Mouse (Mus musculus) midbrain, embryonic 10.5 days (tissue): ENCODE data around the gene Mfsd5. TPM values are rescaled to one million over a fixed set of nuclear protein-coding genes. Genes with fewer than 3 reads are reported as not detected.
A peak's percentile ranks its signal among the peaks of the same experiment; 100 is the strongest.

ENCODE experiments used
- DNase-seq: peaks from one replicate; pipeline ENCODE4 v3.0.0-alpha.2; 2017; ENCODE audit warnings: low spot score
- H3K27ac ChIP-seq: fragments of 300-500 bp; sonication (generic); replicated peaks from 2 replicates; pipeline ENCODE4 v1.5.1; 2016; ENCODE audit warnings: mild to moderate bottlenecking
- H3K27me3 ChIP-seq: fragments of 300-500 bp; sonication (generic); 2 replicates; pipeline ENCODE4 v1.6.1; 2016; ENCODE audit warnings: low read depth, mild to moderate bottlenecking; ENCODE audit not compliant: poor library complexity, severe bottlenecking
- H3K36me3 ChIP-seq: fragments of 300-500 bp; sonication (generic); 2 replicates; pipeline ENCODE4 v1.6.1; 2016; ENCODE audit warnings: mild to moderate bottlenecking, moderate library complexity
- H3K4me1 ChIP-seq: fragments of 300-500 bp; sonication (generic); 2 replicates; pipeline ENCODE4 v1.6.1; 2016
- H3K4me3 ChIP-seq: fragments of 300-500 bp; sonication (generic); 2 replicates; pipeline ENCODE4 v1.5.1; 2016; ENCODE audit warnings: mild to moderate bottlenecking, moderate library complexity
- H3K9me3 ChIP-seq: fragments of 300-500 bp; sonication (generic); replicated peaks from 2 replicates; pipeline ENCODE4 v1.6.1; 2016; ENCODE audit warnings: mild to moderate bottlenecking
- WGBS: fragments of 180-500 bp; shearing (Covaris S2); methylation state at CpG from one replicate; pipeline ENCODE4 v1.1.7; 2016; 5-methylcytosine and 5-hydroxymethylcytosine counted together
- polyA plus RNA-seq: library from polyadenylated mRNA; unstranded; fragments of >200 nt; fragmentation: Nextera tagmentation; extraction: Ambion mirVana; gene quantifications from 2 replicates; pipeline ENCODE4 v1.2.1, GENCODE M21; 2016

The Mfsd5 gene
- 59.2 and 63.2 TPM in 2 replicates for polyA plus RNA-seq

- WGBS = under 1% methylated on average over 65 of the region's 65 CpGs
- DNase-seq = peak; percentile 93
- peaks cover 24% of the 10 kb centered on the region for H3K4me1 ChIP-seq
Measured at GRCm38 (mm10) chr15:102279092-102279782, at the start of gene Mfsd5. Gene Mfsd5 (plus strand): TSS chr15:102279454.

GRCm38 (mm10) chr15:102230408-102231321 lies 48.6 kb upstream of the Mfsd5 start:
- H3K4me3 ChIP-seq = no peak overlapping the region
- H3K36me3 ChIP-seq = no peaks in the 10 kb centered on the region
- peaks cover 29% of the 10 kb centered on the region for H3K4me1 ChIP-seq
- DNase-seq = no peak
- 86% methylated on average over 17 of the region's 17 CpGs for WGBS
- H3K27me3 ChIP-seq = no peaks in the 10 kb centered on the region
- H3K9me3 ChIP-seq = no peaks in the 10 kb centered on the region
- H3K27ac ChIP-seq = no peak overlapping the region

More at GRCm38 (mm10) chr15:102279092-102279782, at the start of gene Mfsd5:
- H3K9me3 ChIP-seq = no peaks in the 10 kb centered on the region
- peaks cover 27% of the 10 kb centered on the region for H3K36me3 ChIP-seq
- peak within 1 kb of the TSS; percentile 95 for H3K4me3 ChIP-seq
- peak within 1 kb of the TSS; percentile 94 for H3K27ac ChIP-seq
- no peaks in the 10 kb centered on the region for H3K27me3 ChIP-seq

- H3K4me1 ChIP-seq = peaks cover 36% of the 10 kb centered on the region
- no peaks in the 10 kb centered on the region for H3K36me3 ChIP-seq
- 59% methylated on average over 6 of the region's 6 CpGs for WGBS
- DNase-seq = no peak
- no peaks in the 10 kb centered on the region for H3K27me3 ChIP-seq
- no peak within 1 kb of the TSS for H3K4me3 ChIP-seq
- H3K27ac ChIP-seq = no peak within 1 kb of the TSS
- no peaks in the 10 kb centered on the region for H3K9me3 ChIP-seq
Measured at GRCm38 (mm10) chr15:102231748-102232147, 47.5 kb upstream of the Mfsd5 start, which contains the start of gene Itgb7. Gene Itgb7 (minus strand): TSS chr15:102231944.

- H3K27me3 ChIP-seq = no peaks in the 10 kb centered on the region
- H3K4me1 ChIP-seq = peaks cover 36% of the 10 kb centered on the region
- no peak overlapping the region for H3K4me3 ChIP-seq
- 88% methylated on average over 7 of the region's 7 CpGs for WGBS
- H3K9me3 ChIP-seq = no peaks in the 10 kb centered on the region
- DNase-seq = no peak
- H3K27ac ChIP-seq = no peak overlapping the region
- H3K36me3 ChIP-seq = no peaks in the 10 kb centered on the region
Measured at GRCm38 (mm10) chr15:102232764-102233163, 46.5 kb upstream of the Mfsd5 start.

GRCm38 (mm10) chr15:102233896-102234295 lies 45.4 kb upstream of the Mfsd5 start:
- DNase-seq = no peak
- no peaks in the 10 kb centered on the region for H3K36me3 ChIP-seq
- H3K9me3 ChIP-seq = no peaks in the 10 kb centered on the region
- H3K4me3 ChIP-seq = no peak overlapping the region
- H3K27me3 ChIP-seq = no peaks in the 10 kb centered on the region
- 27% methylated on average over 2 of the region's 2 CpGs for WGBS
- peak overlapping the region; percentile 38; the same call in 1 of the 2 replicates for H3K27ac ChIP-seq
- H3K4me1 ChIP-seq = peaks cover 36% of the 10 kb centered on the region

- DNase-seq = peak; percentile 39
Measured at GRCm38 (mm10) chr15:102235371-102236027, 43.8 kb upstream of the Mfsd5 start.

GRCm38 (mm10) chr15:102238543-102239259 lies 40.6 kb upstream of the Mfsd5 start:
- Histone ChIP-seq H3K9me3 (no peaks in the 10 kb centered on the region), H3K4me1 (peaks cover 40% of the 10 kb centered on the region), H3K4me3 (peak overlapping the region; percentile 3; the same call in 1 of the 2 replicates), H3K36me3 (no peaks in the 10 kb centered on the region), H3K27ac (no peak overlapping the region), H3K27me3 (peaks cover 43% of the 10 kb centered on the region)
- 90% methylated on average over 14 of the region's 14 CpGs for WGBS
- no peak for DNase-seq

More at GRCm38 (mm10) chr15:102235371-102236027, 43.8 kb upstream of the Mfsd5 start:
- Histone ChIP-seq H3K4me3 (peak overlapping the region; percentile 44), H3K27ac (peak overlapping the region; percentile 83), H3K27me3 (peaks cover 11% of the 10 kb centered on the region), H3K9me3 (no peaks in the 10 kb centered on the region), H3K4me1 (peaks cover 36% of the 10 kb centered on the region), H3K36me3 (no peaks in the 10 kb centered on the region)
- 25% methylated on average over 21 of the region's 21 CpGs for WGBS

GRCm38 (mm10) chr15:102239260-102239590 lies 40.0 kb upstream of the Mfsd5 start:
- peak; percentile 86 for DNase-seq
- H3K27me3 ChIP-seq = peaks cover 48% of the 10 kb centered on the region
- 11% methylated on average over 9 of the region's 9 CpGs for WGBS
- H3K27ac ChIP-seq = no peak overlapping the region
- H3K4me3 ChIP-seq = peak overlapping the region; percentile 3; the same call in 1 of the 2 replicates
- no peaks in the 10 kb centered on the region for H3K36me3 ChIP-seq
- no peaks in the 10 kb centered on the region for H3K9me3 ChIP-seq
- peaks cover 40% of the 10 kb centered on the region for H3K4me1 ChIP-seq

- no peak for DNase-seq
- Histone ChIP-seq H3K27ac (no peak overlapping the region), H3K27me3 (peaks cover 54% of the 10 kb centered on the region), H3K4me1 (peaks cover 38% of the 10 kb centered on the region), H3K9me3 (no peaks in the 10 kb centered on the region), H3K36me3 (no peaks in the 10 kb centered on the region), H3K4me3 (no peak overlapping the region)
- WGBS = 76% methylated on average over 11 of the region's 11 CpGs
Measured at GRCm38 (mm10) chr15:102239851-102240250, 39.4 kb upstream of the Mfsd5 start.

GRCm38 (mm10) chr15:102240607-102241006 lies 38.6 kb upstream of the Mfsd5 start:
- H3K27ac ChIP-seq = no peak overlapping the region
- no peak for DNase-seq
- H3K36me3 ChIP-seq = no peaks in the 10 kb centered on the region
- no peaks in the 10 kb centered on the region for H3K9me3 ChIP-seq
- no peak overlapping the region for H3K4me3 ChIP-seq
- H3K27me3 ChIP-seq = peaks cover 62% of the 10 kb centered on the region
- peaks cover 38% of the 10 kb centered on the region for H3K4me1 ChIP-seq
- WGBS = 85% methylated on average over 4 of the region's 4 CpGs

- H3K4me3 ChIP-seq = no peak overlapping the region
- 26% methylated on average over 12 of the region's 12 CpGs for WGBS
- peaks cover 51% of the 10 kb centered on the region for H3K4me1 ChIP-seq
- no peak overlapping the region for H3K27ac ChIP-seq
- H3K36me3 ChIP-seq = no peaks in the 10 kb centered on the region
- peaks cover 82% of the 10 kb centered on the region for H3K27me3 ChIP-seq
- H3K9me3 ChIP-seq = no peaks in the 10 kb centered on the region
- DNase-seq = no peak
Measured at GRCm38 (mm10) chr15:102242404-102243228, 36.6 kb upstream of the Mfsd5 start.
